Mouse (Mus musculus): ENCODE data around the gene Dcaf8.

GRCm38 (mm10) chr1:172206141-172206917 lies 58.4 kb downstream of the Dcaf8 start, which contains the start of gene Pea15a:
- TF ChIP-seq CTCF (IDR thresholded peaks at IDR 0.05; ENCODE audit: low read depth) (no peak), EP300 (IDR thresholded peaks at IDR 0.05; ENCODE audit: low read depth) (no peak)
